ENCODE assay signal across 8 mouse cellular contexts in the genomic region with DNA sequence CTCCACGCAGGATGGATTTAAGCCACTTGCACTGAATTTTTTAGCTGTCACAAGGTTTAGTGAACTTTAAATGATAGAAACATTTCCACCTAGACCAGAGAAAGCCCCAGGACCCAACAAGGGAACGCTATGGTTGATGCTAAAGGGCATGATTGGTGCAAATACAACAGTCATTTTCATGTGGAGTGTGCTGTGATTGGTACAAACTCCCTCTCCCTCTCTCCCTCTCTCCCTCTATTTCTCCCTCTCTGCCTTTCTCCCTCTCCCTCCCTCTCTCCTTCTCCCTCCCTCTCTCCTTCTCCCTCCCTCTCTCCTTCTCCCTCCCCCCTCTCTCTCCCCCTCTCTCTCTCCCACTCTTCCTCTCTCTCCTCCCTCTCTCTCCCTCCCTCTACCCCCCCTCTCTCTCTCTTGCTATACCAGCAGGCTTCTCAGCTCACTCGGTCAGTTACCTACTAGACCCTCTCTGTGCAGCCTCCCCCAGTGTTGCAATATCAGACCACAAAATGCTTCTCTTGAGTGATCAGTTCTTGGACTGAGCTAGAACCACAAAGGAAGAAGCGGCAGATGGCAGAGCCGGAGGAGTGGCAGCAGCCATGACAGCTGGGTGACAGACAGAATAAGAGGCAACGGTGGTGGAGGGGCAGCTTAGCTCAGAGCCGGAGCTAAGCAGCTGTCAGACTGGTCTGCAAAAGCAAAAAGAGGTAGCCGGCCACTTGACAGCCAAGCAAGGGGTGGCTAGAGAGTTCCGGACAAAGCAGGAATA. TPM values are rescaled to one million over a fixed set of nuclear protein-coding genes. Genes with fewer than 3 reads are reported as not detected.
DNase-seq lines count a peak whose midpoint lies in the region; ATAC-seq and TF ChIP-seq lines count a peak whose summit lies in the region.

No protein-coding gene starts in this region.

- WGBS in kidney, adult 2 months: 48% methylated on average over 9 of the region's 9 CpGs
- 45% methylated on average over 9 of the region's 9 CpGs for WGBS in neural tube, embryonic 15.5 days

- no peaks in the 10 kb centered on the region for H3K27me3 ChIP-seq in kidney, adult 2 months (replicated peaks; ENCODE audit: control insufficient read depth, insufficient read depth, low read length)
- H3K27me3 ChIP-seq in neural tube, embryonic 15.5 days (replicated peaks): 0 out of 2 replicates have a peak, but pooled peaks cover 2% of the 10 kb centered on the region

- ATAC-seq in hematopoietic stem cell, adult 5-6 weeks (replicated peaks in 1 of 2; ENCODE audit: insufficient read depth in 1 of 2, low FRiP score in 2 of 2, low TSS enrichment in 1 of 2, low read depth in 1 of 2, poor library complexity in 2 of 2, severe bottlenecking in 2 of 2): peak; percentile 80 to 82
- ATAC-seq in neural tube, embryonic 15.5 days (ENCODE audit: low FRiP score): peak; percentile 31; the same call in 1 of the 2 replicates
- no peak for ATAC-seq in inflammation-experienced regulatory T-cells, adult 6 months

- no peak for TF ChIP-seq POLR2A in kidney, adult 2 months (IDR thresholded peaks at IDR 0.05; ENCODE audit: low read depth, low read length)
- no peak for TF ChIP-seq POLR2A in cortical plate, adult 2 months (IDR thresholded peaks at IDR 0.05; ENCODE audit: extremely low read depth, insufficient read depth, low read length)

- no peak overlapping the region for H3K9ac ChIP-seq in neural tube, embryonic 15.5 days (replicated peaks)

- peak overlapping the region; percentile 40 for H3K4me2 ChIP-seq in neural tube, embryonic 15.5 days

- H3K4me3 ChIP-seq in kidney, adult 2 months (ENCODE audit: insufficient read depth, low read depth, low read length): no peak overlapping the region
- peak overlapping the region; percentile 2 for H3K4me3 ChIP-seq in cortical plate, adult 2 months (ENCODE audit: insufficient read depth, low read length)
- H3K4me3 ChIP-seq in neural tube, embryonic 15.5 days (replicated peaks): no peak overlapping the region

- DNase-seq in kidney, adult 2 months: peak; percentile 5
- DNase-seq in kidney, adult 9 months: no peak
- DNase-seq in liver: peak; percentile 28
- DNase-seq in urinary bladder, adult 18-20 months (ENCODE audit: low spot score in 2 of 2): no peak

- no peaks in the 10 kb centered on the region for H3K9me3 ChIP-seq in neural tube, embryonic 15.5 days (replicated peaks)

- H3K27ac ChIP-seq in kidney, adult 2 months (ENCODE audit: insufficient read depth, low read depth, low read length): no peak overlapping the region
- peak overlapping the region; percentile 15; the same call in 1 of the 2 replicates for H3K27ac ChIP-seq in cortical plate, adult 2 months (ENCODE audit: insufficient read depth, low read length)
- peak overlapping the region; percentile 39; the same call in 1 of the 2 replicates for H3K27ac ChIP-seq in neural tube, embryonic 15.5 days (replicated peaks)

- TF ChIP-seq CTCF in kidney, adult 2 months (conservative IDR thresholded peaks at IDR 0.05; ENCODE audit: insufficient read depth, insufficient read length, low read depth, low read length): no peak
- TF ChIP-seq CTCF in cortical plate, adult 2 months (IDR thresholded peaks at IDR 0.05; ENCODE audit: extremely low read depth, insufficient read depth, low read length): no peak

- H3K4me1 ChIP-seq in kidney, adult 2 months (ENCODE audit: control insufficient read depth, insufficient read depth, low read length): no peaks in the 10 kb centered on the region
- no peaks in the 10 kb centered on the region for H3K4me1 ChIP-seq in cortical plate, adult 2 months (ENCODE audit: control insufficient read depth, insufficient read depth, low read length)
- H3K4me1 ChIP-seq in neural tube, embryonic 15.5 days: peaks cover 12% of the 10 kb centered on the region

- no peaks in the 10 kb centered on the region for H3K36me3 ChIP-seq in kidney, adult 2 months (ENCODE audit: control insufficient read depth, insufficient read depth, low read length)
- no peaks in the 10 kb centered on the region for H3K36me3 ChIP-seq in neural tube, embryonic 15.5 days

RNA-seq across cellular contexts. Expression of a gene that starts 42.7 kb away (rescaled TPM):
- polyA plus RNA-seq in kidney, adult 2 months (2012; rRNA removed): 82.6 and 86.0 TPM in 2 replicates
- 0.09 and 0.13 TPM in 2 replicates for polyA plus RNA-seq in cortical plate, adult 2 months (2012; rRNA removed)
- total RNA-seq in hematopoietic stem cell, adult 5-6 weeks (2017): not detected in 2 replicates
- polyA plus RNA-seq in neural tube, embryonic 15.5 days (2015; fragmentation: Nextera tagmentation; extraction: Ambion mirVana): 0.72 and 2.1 TPM in 2 replicates
- polyA plus RNA-seq in inflammation-experienced regulatory T-cells, adult 6 months (2017; shearing (Covaris generic)): not detected

Comparison
In these comparisons a context has a peak if more than half of its experiments do, and no peak if none do; other contexts are left out.
1. DNase-seq: peak in kidney, adult 2 months (single experiment) and liver (single experiment); none in kidney, adult 9 months (single experiment) and urinary bladder, adult 18-20 months (0 of 2).
2. RNA of a gene that starts 42.7 kb away (polyA plus RNA-seq): 82.6 to 86.0 TPM in kidney, adult 2 months; 0.72 to 2.1 TPM in neural tube, embryonic 15.5 days, 0.09 to 0.13 TPM in cortical plate, adult 2 months and not detected in inflammation-experienced regulatory T-cells, adult 6 months; every median in the first group is over 10 times any median in the second.